Mouse (Mus musculus) embryo, embryonic 10 days (tissue): ENCODE measurements around the gene Ndufa5.

Source experiments
- DNase-seq: peaks from one replicate; pipeline ENCODE4 v3.0.0-alpha.2; 2015; ENCODE audit warnings: low spot score

Gene Ndufa5

GRCm38 (mm10) chr6:24525705-24526104 lies 2.1 kb downstream of the Ndufa5 start:
- no peak for DNase-seq

GRCm38 (mm10) chr6:24516197-24516596 lies 11.6 kb downstream of the Ndufa5 start:
- peak; percentile 41 for DNase-seq

GRCm38 (mm10) chr6:24514552-24515284 lies 13.1 kb downstream of the Ndufa5 start, which contains the start of gene Iqub:
TSS of gene Iqub (minus strand) at chr6:24515067.
- peak; percentile 78 for DNase-seq

- no peak for DNase-seq
These were observed 23.7 kb downstream of the Ndufa5 start for GRCm38 (mm10) chr6:24504141-24504540.

GRCm38 (mm10) chr6:24490341-24490740 lies 37.5 kb downstream of the Ndufa5 start:
- DNase-seq, result peak; percentile 34

- DNase-seq, result no peak
These were observed 41.3 kb downstream of the Ndufa5 start for GRCm38 (mm10) chr6:24486530-24486929.

GRCm38 (mm10) chr6:24470571-24471132 lies 57.2 kb downstream of the Ndufa5 start:
- peak; percentile 10 for DNase-seq

- DNase-seq, result no peak
These were observed 57.7 kb downstream of the Ndufa5 start for GRCm38 (mm10) chr6:24470135-24470534.
